Mouse (Mus musculus) brain, embryonic 14.5 days (tissue): ENCODE measurements at regions not wholly inside any gene's neighbourhood (a gene's known extent, or its start where the extent isn't known, plus 50 kb on each side); places are given as distances from the start of the nearest gene placed in this dataset.

Experiments
- CTCF ChIP-seq: fragments of 200-500 bp; IDR thresholded peaks from 2 replicates; pipeline ENCODE4 v1.5.1; 2012; ENCODE audit warnings: inconsistent platforms, mild to moderate bottlenecking, moderate library complexity, borderline replicate concordance; ENCODE audit not compliant: insufficient read depth, insufficient read length; ENCODE audit errors: extremely low read depth
- POLR2A ChIP-seq: fragments of 200-500 bp; IDR thresholded peaks from 2 replicates; pipeline ENCODE4 v1.6.1; 2012; ENCODE audit warnings: mild to moderate bottlenecking, inconsistent platforms, borderline replicate concordance; ENCODE audit not compliant: poor library complexity, insufficient read depth, insufficient read length, severe bottlenecking; ENCODE audit errors: extremely low read depth

DNA sequence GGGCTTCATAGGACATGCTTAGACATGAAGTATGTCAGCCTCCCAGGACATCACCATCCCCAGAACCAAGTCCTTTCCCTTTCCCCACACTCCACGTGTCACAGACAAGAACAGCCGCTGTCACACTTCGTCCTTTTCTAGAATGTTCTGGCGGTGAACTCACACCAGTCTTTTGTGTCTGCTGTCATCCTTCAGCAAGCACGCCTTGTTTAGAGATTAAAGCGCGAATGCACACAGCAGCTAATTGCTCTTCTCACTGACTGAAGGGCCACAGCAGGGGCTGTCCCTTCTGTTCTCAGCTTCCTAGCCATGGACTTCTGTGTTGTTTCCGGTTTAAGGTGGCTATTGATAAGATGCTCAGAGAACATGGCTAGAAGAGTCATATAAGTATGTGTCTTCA is 57.5 kb upstream of the 4930470P17Rik start:
- no peak for TF ChIP-seq POLR2A
- TF ChIP-seq CTCF, result no peak
